Mouse (Mus musculus) hindlimb bud, embryonic 11.5 days (tissue): ENCODE results near the gene Dmgdh.

Experiments
- DNase-seq: peaks from one replicate; pipeline ENCODE4 v3.0.0-alpha.2; 2012; ENCODE audit warnings: low read depth, low spot score; ENCODE audit errors: extremely low spot score

The Dmgdh gene

DNA sequence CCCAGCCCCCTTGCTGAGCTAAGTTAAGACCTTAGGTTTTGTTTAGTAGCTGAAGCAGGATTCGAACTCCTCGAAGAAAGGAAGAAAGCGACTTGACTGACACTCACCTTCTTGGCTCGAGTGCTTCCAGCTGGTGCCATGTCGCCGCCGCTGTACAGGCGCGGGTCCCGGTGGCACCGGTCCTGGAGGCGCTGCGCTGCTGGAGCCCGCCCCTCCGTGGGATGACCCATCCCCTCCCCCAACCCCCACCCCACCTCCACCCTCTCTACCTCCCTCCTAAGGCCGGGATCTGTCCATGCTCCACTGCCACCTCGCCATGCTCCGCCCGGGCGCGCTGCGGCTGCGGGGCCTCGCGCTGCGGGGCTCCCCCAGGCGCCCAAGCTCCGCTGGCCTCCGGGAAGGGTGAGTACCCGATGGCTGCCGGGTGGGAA lies at the start of gene Dmgdh, which contains the start of gene Bhmt2:
Dmgdh (plus strand) TSS at position 303 of the 431 bp plus-strand sequence.
Bhmt2 (minus strand) TSS at position 172 of the 431 bp plus-strand sequence.
- DNase-seq: no peak

DNA sequence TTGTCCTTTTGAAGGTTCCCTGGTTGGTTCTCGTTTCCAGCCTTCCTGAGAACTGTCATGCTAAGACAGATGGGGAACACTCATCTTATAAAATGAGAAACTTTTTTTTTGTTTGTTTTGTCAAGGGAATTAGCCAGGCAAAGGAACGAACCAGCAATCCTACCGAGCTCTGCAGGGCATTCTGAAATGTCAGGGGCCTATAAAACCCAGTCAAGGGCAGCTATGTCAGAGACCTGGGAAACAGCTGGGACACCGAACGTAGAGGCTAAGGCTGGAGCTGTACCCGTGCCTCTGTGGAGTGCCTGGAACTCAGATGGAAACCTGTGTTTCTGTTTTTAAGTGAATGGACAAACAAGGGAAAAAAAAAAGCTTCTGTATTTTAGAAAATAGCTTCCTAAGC lies 45.4 kb upstream of the Dmgdh start:
- DNase-seq: no peak

DNA sequence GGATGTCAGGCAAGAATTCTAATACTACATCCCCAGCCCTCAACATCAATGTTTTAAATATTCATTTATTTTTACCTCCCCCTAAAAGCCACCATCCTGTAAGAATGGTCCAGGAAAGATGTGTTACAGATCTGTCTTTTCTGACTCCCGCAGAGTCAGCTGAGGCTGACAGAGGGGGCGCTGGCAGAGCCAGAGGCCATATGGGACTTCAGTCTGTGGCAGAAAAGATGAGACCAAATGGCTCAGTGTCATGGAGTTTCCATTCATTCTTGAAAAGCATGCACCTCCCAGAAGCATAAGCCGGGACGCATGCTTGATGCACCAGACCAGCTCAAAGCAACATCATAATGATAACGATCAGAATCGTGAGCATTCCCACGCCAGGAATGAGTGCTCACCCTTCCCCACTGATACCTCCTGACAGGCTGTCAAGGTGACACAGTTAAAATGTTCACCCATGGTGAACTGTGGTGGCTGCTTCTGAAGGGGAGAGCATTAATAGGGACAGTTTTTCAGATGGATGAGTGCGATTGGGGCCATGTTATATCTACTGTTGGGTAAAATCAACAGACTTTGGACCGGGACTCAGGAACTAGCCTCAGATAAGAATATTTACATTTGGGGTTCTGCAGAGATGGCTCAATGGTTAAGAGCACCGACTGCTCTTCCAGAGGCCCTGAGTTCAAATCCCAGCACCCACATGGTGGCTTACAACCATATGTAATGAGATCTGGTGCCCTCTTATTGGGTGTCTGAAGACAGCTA lies 43.1 kb upstream of the Dmgdh start:
- DNase-seq: no peak

DNA sequence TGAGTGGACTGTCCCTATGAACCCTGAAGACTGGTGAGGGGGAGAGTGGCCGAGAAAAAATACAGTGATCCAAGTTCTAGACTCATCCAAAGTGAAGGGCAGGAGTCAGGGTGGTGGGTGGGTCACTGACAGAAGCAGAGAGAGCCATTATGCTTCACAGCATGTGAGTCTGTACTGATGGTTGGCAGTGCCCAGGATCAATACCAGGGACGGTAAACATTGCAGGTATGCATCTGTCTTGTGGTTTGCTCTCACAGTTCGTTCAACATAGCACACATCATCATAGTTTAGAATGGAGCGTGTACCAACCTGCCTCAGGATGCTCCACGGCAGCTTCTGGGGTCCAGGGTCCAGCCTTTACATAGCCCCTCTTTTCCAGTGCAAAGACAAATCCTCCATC lies 41.3 kb upstream of the Dmgdh start:
- no peak for DNase-seq

DNA sequence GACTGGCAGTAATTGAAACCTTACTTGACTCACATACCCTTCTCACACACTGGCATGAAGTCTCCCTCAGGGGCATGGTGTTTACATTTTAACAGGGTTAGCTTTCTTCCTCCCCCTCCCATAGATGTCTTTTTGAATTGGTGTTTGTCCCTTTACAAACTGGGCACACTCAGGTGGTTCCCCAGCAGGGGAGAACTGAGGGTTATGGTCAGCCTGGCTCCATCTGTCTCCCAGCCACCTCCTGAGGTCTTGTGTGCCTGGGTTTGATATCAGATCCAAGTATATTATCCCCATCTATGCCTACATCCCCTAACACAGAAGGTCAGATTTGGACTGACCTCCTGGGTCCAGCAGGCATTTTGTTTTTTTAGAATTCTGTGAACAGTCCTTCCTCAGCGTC lies 37.7 kb upstream of the Dmgdh start:
- DNase-seq: no peak

DNA sequence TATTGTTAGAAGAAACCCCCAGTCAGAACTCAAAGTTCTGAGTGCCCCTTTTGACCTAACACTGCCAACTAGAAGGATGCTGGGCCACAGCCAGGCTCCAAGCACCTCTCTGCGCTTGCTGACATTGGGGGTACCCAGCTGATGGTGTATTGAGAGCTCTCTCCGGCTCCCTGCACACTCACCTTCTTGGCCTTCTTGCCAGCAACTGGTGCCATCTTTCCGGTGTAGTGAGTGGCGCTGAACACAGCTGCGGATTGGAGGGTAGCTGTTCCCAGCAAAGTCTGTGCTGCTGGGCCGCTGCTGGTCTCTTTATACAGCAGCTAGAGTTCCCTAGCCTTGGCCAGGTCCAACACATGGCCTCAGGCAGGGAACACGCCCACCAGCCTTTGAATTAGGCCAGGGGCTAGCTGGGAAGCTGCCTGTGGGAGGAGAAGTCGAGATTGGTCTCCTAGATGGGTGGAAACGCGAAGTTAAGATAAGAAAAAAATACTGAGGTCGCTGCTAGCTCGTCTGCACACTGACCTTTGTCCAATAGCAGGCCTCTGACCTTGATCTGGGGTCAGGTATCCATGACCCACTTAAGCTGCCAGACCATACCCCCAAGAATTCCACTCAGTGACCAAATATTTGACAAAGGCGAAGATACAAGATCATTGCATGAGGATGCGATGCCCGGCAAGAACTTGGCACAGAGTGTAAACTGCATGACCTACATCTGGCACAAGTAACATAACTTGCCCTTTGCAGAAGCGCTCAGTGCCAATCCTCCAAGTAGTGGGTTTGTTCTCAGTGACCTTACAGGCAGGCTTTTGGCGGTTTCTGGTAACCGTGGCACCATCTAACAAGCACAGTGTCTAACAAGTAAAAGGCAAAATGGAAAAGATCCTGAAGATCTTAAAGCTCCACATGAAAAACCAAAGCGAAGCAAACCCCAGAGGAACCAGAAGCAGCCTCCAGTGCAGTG lies 36.7 kb upstream of the Dmgdh start, which contains the start of gene Bhmt:
Bhmt (minus strand) TSS at position 680 of the 964 bp plus-strand sequence.
- no peak for DNase-seq

DNA sequence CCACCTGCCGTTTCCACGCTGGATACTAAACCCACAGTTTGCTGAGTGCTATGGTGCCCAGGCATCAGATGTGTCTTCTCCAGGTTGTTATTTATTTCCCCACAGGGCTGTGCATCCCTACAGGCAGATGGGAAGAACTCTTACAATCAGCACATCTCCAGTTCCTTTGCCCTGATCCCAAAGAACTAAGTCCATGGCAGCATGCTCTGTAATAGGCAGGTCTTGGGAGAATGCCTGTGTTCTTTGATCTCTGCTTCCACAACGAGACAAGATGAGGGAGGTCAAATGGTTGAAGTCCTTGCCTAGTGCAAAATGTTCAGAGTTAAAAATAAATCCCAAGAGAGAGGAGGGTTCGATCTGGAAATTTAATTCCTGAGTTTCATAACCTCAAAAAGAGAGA lies 34.6 kb upstream of the Dmgdh start:
- no peak for DNase-seq

DNA sequence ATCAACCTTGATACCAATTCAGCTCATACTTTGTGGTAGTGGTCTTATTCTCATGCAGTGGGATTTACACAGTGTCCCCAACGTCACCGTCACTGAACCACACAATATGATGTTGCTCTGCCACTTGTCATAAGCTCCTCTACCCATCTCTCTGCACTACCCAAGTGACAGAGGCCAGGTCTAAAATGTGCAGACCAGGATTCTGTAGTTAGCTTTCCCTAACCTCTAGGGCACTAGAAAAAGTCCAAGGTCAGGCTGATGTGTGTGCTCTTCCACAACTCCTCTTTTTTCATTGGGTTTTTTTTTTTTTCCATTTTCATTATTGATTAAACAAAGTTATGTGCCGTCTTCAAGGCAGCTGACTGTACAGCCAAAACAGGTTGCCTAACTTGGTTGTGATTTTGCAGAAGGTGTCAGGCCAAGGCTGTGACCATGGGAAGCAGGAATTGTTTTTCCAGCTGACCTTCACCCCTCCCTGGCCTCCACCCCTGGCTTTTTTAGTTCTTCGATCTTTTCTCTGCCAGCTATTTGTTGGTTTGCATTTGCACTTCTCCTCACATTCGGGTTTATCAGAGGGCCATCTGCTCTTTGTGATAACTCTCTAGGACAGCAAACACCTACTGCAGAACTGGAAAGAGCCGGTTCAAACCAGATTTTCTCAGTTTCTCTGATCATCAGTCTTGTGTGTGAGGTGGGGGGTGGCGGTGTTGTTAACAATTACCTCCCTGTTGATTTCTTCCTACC lies 25.7 kb upstream of the Dmgdh start:
- no peak for DNase-seq

DNA sequence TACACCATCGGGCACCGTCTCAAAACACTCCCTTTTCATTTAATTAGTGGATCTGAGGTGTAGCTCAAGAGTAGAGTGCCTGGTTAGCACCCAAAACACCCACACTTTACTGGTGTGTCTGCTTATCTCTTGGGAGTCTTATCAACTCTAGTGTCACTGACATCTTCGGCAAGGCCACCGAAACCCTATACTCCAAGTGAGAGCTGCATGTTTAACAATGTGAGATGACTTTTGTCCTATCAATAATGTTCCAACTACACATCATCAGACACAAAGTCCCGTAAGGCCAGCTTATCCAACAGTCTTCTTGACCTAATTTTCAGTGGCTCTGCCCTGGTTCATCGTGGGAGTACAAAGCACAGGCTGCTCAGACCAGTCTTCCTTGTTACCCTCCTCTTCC lies 20.9 kb upstream of the Dmgdh start:
- no peak for DNase-seq

DNA sequence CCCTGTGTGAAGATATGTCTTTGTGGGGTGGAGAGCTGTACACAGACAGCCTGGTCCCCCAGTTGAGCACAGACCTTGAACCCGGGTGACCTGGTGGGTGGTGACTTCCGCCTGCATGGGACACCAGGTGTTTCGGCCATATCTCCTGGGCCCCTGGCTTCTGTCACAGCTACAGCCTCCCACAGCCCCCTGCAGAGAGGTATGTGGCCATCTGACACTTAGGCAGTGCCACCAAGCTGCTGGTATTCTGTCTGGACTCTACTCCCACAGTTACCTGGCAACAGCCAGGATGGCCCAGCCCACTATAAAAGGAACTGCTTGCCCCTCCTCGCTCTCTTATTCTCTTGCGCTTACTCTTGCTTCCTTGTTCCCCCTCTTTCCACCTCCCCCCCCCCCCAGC lies 16.3 kb upstream of the Dmgdh start:
- DNase-seq: no peak

DNA sequence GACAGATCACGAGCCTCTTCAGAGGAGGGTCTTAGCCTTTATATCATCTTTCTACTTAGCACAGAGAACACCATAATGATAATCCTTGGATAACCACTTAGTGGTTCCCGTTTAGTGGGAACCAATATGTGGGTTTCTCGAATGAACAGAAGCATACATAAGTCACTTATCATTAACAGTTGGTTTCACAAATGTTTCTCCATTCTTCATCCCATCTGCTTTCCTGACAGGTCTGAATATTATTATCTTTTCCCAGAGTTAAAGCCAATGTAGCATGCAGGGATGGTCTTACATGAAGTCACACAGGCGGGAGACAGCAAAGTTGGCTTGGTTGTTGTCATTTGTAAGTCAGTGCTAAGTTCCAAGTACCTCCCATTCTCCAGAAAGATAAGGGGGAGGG lies 6.6 kb upstream of the Dmgdh start:
- no peak for DNase-seq

DNA sequence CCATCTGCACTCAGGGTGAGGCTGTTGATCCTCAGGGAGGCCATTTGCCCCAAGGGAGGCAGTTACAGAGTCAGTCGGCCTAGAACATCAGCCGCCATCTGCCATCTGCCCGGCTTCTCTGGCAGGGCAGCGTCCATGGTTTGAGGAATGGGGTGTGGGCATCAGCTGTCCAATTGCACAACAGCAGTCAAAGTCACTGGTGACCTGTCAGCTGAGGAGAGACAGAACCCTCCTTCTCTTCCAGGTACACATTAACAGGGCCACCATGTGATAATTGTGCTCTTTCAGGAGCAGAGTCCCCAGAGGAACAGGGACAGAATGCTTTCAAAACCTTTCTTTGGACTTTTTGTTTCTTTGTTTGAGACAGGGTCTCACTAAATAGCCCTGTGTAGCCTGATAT lies 1.9 kb upstream of the Dmgdh start:
- DNase-seq: no peak

DNA sequence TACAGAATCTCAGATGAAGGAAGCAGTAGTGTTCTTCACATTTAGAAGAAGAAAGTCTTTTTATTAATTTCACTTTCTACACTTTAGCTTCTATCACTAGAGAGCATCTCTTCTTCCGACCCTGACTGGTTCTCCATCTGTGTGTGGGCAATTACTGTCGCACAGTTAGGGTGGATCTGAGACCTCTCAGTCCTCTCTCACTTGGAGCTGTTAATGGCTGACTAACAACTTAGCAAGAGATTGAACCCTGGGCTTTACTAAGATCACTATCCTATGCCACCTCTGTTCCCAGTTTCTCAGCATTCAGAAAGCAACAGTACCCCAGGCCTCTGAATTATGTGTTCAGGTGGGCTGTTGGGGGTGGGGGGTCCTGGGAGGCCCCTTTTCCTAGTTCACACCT lies 937 bp upstream of the Dmgdh start:
- DNase-seq: no peak

DNA sequence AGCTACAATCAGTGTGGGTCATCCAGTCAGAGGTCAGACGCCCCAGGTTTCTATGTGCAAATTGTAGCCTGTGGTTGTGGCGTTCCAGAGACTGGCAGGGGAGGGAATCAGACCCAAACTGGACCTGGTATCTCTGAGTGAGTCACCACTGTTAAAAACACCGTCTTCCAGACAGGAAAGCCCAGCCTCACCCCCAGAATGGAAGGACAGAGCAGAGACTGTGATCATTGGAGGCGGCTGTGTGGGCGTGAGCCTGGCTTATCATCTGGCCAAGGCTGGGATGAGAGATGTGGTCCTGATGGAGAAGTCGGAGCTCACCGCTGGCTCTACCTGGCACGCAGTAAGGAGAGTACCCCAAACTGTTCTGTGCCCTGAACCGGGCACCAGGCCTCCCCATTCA lies 2.6 kb downstream of the Dmgdh start:
- DNase-seq: no peak

DNA sequence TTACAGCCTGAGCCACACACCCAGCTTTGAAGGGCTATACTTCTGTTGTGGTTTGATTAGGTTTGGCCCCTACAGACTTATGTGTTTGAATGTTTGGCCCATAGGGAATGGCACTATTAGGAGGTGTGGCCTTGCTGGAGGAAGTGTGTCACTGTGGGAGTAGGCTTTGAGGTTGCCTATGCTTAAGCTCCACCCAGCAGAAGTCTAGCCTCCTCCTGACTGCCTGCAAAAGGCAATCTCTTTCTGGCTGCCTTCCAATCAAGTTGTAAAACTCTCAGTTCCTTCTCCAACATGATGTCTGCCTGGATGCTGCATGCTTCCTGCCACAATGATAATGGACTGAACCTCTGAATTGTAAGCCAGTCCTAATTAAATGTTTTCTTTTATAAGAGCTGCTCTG lies 9.1 kb downstream of the Dmgdh start:
- no peak for DNase-seq

DNA sequence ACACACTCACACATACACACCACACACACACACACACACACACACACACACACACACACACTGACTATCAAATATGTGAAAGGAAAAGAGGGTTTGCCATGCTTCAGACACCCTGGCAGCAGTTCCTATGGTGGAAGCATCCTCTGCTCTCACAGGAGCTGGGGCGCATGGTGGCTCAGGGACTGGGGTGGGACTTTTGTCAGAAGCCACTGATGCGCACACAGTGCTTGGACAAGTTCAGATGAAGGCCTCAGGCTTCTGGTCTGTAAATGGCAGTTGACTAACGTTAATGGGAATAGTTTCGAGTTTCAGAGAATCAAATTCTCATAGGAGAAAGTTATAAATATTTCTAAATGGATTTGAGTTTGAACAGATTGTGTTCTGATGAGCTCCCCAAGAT lies 11.0 kb downstream of the Dmgdh start:
- DNase-seq: no peak

DNA sequence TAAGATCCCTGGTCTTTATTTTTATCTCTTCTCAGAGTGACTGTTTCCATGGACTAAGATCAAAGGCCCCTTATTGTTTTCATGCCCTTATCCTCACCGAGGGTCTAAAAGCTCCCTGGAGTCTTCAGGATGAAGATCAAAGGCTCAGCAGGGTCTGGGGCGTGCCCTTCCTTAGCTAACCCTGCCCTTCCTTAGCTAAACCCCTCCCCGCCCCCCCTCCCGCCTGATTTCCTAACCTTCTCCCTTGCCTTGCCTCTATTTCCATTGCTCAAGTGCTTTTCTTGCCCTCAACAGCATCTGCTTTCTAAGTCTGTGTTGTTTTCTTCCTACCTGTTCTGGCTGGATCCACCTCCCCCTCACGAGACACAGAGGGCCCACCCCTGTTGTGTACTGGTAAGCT lies 13.1 kb downstream of the Dmgdh start:
- DNase-seq: no peak

DNA sequence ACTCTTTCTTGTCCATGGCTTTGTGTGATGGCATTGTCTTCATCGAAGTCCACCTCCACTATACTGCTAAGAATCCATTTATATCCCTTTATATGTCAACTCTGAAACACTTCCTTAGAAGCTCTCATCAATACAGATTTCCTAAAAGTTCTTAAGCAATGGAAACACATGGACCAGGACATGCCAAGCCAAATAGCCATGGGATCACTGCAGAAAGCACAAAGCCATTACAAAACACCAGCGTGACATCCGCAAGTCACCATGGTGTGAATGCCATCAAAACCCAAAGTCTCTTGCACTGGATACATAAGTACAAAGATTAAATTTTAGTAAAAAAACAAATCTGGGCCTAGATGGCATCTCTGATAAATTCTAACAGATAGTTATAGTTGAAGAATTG lies 15.3 kb downstream of the Dmgdh start:
- no peak for DNase-seq

DNA sequence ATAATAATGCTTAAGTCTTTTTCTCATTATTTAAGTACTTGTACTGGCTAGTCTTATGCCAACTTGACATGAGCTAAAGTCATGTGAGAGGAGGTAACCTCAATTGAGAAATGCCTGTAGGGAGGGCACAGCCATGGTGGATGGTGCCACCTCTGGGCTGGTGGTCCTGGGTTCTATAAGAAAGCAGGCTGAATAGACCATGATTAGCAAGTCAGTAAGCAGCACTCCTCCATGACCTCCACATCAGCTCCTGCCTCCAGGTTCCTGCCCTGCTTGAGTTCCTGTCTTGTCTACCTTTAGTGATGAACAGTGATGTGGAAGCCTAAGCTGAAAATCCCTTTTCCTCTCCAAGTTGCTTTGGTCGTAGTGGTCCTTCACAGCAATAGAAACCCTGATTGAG lies 16.6 kb downstream of the Dmgdh start:
- DNase-seq: no peak

DNA sequence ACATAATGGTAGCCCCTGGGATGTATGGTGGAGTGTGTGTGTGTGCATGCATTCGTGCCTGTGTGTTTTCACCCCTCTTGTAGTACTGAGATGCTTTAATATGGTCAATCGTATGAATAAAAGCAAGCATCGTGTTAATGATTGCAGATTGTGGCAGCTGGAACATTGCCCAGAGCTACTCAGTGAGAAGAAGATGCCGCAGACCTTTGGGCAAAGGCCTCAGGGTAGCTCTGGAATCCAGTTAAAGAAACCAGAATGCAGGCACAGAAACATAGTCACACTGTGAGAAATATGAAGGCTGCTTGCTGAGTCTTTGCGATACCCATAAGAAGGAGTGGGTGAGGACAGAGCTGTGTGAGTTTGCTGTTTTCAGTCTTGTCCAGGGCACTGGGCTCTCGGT lies 24.6 kb downstream of the Dmgdh start:
- DNase-seq: no peak

DNA sequence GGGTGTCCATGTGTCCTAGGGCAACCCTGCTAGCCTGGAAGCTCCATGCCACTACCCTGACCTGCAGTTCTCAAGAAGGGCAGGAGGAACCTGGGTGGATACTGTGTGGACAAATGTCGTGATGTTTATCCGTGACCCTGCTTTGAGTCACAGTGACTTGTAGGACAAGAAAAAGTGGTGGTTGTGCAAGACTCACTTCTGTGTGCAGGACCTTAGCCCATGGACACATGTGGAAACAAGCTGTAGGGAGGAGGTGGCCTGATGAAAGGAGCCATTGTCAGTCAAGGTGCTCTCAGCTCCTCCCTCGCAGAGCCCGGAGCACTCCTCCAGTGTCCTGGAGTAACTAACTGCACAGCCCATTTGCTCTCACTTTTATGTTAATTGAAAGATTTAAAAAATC lies 31.5 kb downstream of the Dmgdh start:
- DNase-seq: no peak
